In genomic region chr3:99233393-99234318, GRCm38 (mm10) we compare ENCODE assay signal across 8 mouse cellular contexts. TPM values are rescaled to one million over a fixed set of nuclear protein-coding genes. Genes with fewer than 3 reads are reported as not detected.
DNase-seq lines count a peak whose midpoint lies in the region; ATAC-seq and TF ChIP-seq lines count a peak whose summit lies in the region.

No protein-coding gene starts in this region.

- H3K4me1 ChIP-seq in heart, embryonic 10.5 days = peaks cover 10% of the 10 kb centered on the region; the same call in 1 of the 2 replicates
- peaks cover 14% of the 10 kb centered on the region for H3K4me1 ChIP-seq in heart, embryonic 15.5 days (replicated peaks)
- peaks cover 4% of the 10 kb centered on the region; the same call in 1 of the 2 replicates for H3K4me1 ChIP-seq in kidney, postnatal 0 days (replicated peaks; ENCODE audit: insufficient read depth, low read length)
- no peaks in the 10 kb centered on the region; the same call in 1 of the 2 replicates for H3K4me1 ChIP-seq in stomach, embryonic 14.5 days (ENCODE audit: control insufficient read depth, insufficient read depth, low read length)

- ATAC-seq in common myeloid progenitor, adult 5-6 weeks (replicated peaks; ENCODE audit: low read depth, poor library complexity, severe bottlenecking) = peak; percentile 76
- no peak for ATAC-seq in heart, embryonic 15.5 days (replicated peaks; ENCODE audit: insufficient number of reproducible peaks, insufficient read depth, low FRiP score, low read depth)
- ATAC-seq in kidney, postnatal 0 days (replicated peaks; ENCODE audit: low FRiP score, low read depth) = no peak
- ATAC-seq in stomach, embryonic 14.5 days (ENCODE audit: insufficient number of reproducible peaks, insufficient read depth, low FRiP score, low read depth) = no peak

- H3K9ac ChIP-seq in heart, embryonic 15.5 days = peak overlapping the region; percentile 8; the same call in 1 of the 2 replicates
- H3K9ac ChIP-seq in kidney, postnatal 0 days (ENCODE audit: low read depth, low read length) = no peak overlapping the region
- no peak overlapping the region for H3K9ac ChIP-seq in stomach, embryonic 14.5 days (replicated peaks; ENCODE audit: low read depth, low read length)

- peak; percentile 72 for TF ChIP-seq CTCF in kidney, postnatal 0 days (IDR thresholded peaks at IDR 0.05; ENCODE audit: low read depth)

- no peaks in the 10 kb centered on the region for H3K9me3 ChIP-seq in heart, embryonic 10.5 days
- no peaks in the 10 kb centered on the region for H3K9me3 ChIP-seq in heart, embryonic 15.5 days (replicated peaks)
- no peaks in the 10 kb centered on the region for H3K9me3 ChIP-seq in kidney, postnatal 0 days (replicated peaks; ENCODE audit: low read length)
- H3K9me3 ChIP-seq in stomach, embryonic 14.5 days (ENCODE audit: control insufficient read depth, low read depth, low read length) = no peaks in the 10 kb centered on the region

- DNase-seq in heart, embryonic 10.5 days (ENCODE audit: low spot score) = no peak
- DNase-seq in heart, adult 9 months (ENCODE audit: low spot score in 2 of 2) = no peak
- DNase-seq in ZHBTc4 (ENCODE audit: low read depth, low spot score) = peak; percentile 65
- peak; percentile 75 for DNase-seq in kidney, postnatal 0 days (ENCODE audit: low spot score)
- DNase-seq in lung, postnatal 25 days (ENCODE audit: low spot score) = peak; percentile 32

- no peak overlapping the region for H3K27ac ChIP-seq in heart, embryonic 10.5 days
- H3K27ac ChIP-seq in heart, embryonic 15.5 days = no peak overlapping the region
- H3K27ac ChIP-seq in kidney, postnatal 0 days = no peak overlapping the region
- no peak overlapping the region for H3K27ac ChIP-seq in stomach, embryonic 14.5 days (ENCODE audit: low read length)

- peak overlapping the region; percentile 61 for H3K4me2 ChIP-seq in heart, embryonic 15.5 days
- peak overlapping the region; percentile 43 for H3K4me2 ChIP-seq in kidney, postnatal 0 days (ENCODE audit: low read length)
- H3K4me2 ChIP-seq in stomach, embryonic 14.5 days (replicated peaks; ENCODE audit: low read depth, low read length) = peak overlapping the region; percentile 11; the same call in 1 of the 2 replicates

- H3K4me3 ChIP-seq in heart, embryonic 10.5 days = peak overlapping the region; percentile 52
- H3K4me3 ChIP-seq in heart, embryonic 15.5 days = peak overlapping the region; percentile 38
- peak overlapping the region; percentile 20 for H3K4me3 ChIP-seq in kidney, postnatal 0 days (replicated peaks; ENCODE audit: low read depth, low read length)
- peak overlapping the region; percentile 12; the same call in 1 of the 2 replicates for H3K4me3 ChIP-seq in stomach, embryonic 14.5 days (ENCODE audit: low read depth, low read length)

- H3K27me3 ChIP-seq in heart, embryonic 10.5 days (ENCODE audit: insufficient read depth, poor library complexity, severe bottlenecking) = peaks cover 58% of the 10 kb centered on the region
- H3K27me3 ChIP-seq in heart, embryonic 15.5 days = peaks cover 57% of the 10 kb centered on the region
- peaks cover 55% of the 10 kb centered on the region for H3K27me3 ChIP-seq in kidney, postnatal 0 days (ENCODE audit: insufficient read depth, low read length)
- H3K27me3 ChIP-seq in stomach, embryonic 14.5 days (ENCODE audit: control insufficient read depth, insufficient read depth, low read length) = peaks cover 39% of the 10 kb centered on the region

- 10% methylated on average over 20 of the region's 20 CpGs for WGBS in heart, embryonic 10.5 days
- WGBS in heart, embryonic 15.5 days = 5% methylated on average over 20 of the region's 20 CpGs
- WGBS in kidney, postnatal 0 days = 5% methylated on average over 20 of the region's 20 CpGs
- whole genome bisulfite sequencing in stomach, embryonic 14.5 days = 9% methylated on average over 20 of the region's 20 CpGs

- H3K36me3 ChIP-seq in heart, embryonic 10.5 days = no peaks in the 10 kb centered on the region
- H3K36me3 ChIP-seq in heart, embryonic 15.5 days = no peaks in the 10 kb centered on the region
- H3K36me3 ChIP-seq in kidney, postnatal 0 days (ENCODE audit: insufficient read depth, low read length) = no peaks in the 10 kb centered on the region
- no peaks in the 10 kb centered on the region for H3K36me3 ChIP-seq in stomach, embryonic 14.5 days (ENCODE audit: control insufficient read depth, insufficient read depth, low read length)

RNA-seq across cellular contexts. Expression of gene Tbx15, which starts 6.5 kb away (rescaled TPM):
- 0.12 and 0.67 TPM in 2 replicates for polyA plus RNA-seq in heart, embryonic 10.5 days (2016; fragmentation: Nextera tagmentation; extraction: Ambion mirVana)
- not detected in 2 replicates for total RNA-seq in common myeloid progenitor, adult 5-6 weeks (2017)
- 0.08 and 0.13 TPM in 2 replicates for polyA plus RNA-seq in heart, embryonic 15.5 days (2015; fragmentation: Nextera tagmentation; extraction: Ambion mirVana)
- polyA plus RNA-seq in kidney, postnatal 0 days (2015; fragmentation: Nextera tagmentation; extraction: Ambion mirVana) = 0.05 TPM in 1 of 2 replicates, not detected in the other
- 0.13 TPM in 1 of 2 replicates, not detected in the other for polyA plus RNA-seq in stomach, embryonic 14.5 days (2014; fragmentation: Nextera tagmentation; extraction: Ambion mirVana)

Comparison
In these comparisons a context has a peak if more than half of its experiments do, and no peak if none do; other contexts are left out.
1. DNase-seq: peak in ZHBTc4 (single experiment), kidney, postnatal 0 days (single experiment) and lung, postnatal 25 days (single experiment); none in heart, embryonic 10.5 days (single experiment) and heart, adult 9 months (0 of 2).
2. H3K4me2 ChIP-seq: peak in every context shown above with its lines; median percentile 61 in heart, embryonic 15.5 days; 43 in kidney, postnatal 0 days; 11 in stomach, embryonic 14.5 days.
3. Peak in every context shown above with its lines, with median percentiles within 50 percentile points of each other: H3K4me3 ChIP-seq.